Mouse (Mus musculus) testis, adult 2 months (tissue): ENCODE data around the gene Fam227a. TPM values are rescaled to one million over a fixed set of nuclear protein-coding genes. Genes with fewer than 3 reads are reported as not detected.
A peak's percentile ranks its signal among the peaks of the same experiment; 100 is the strongest.

Source experiments
- H3K27ac ChIP-seq: fragments of 200-500 bp; 2 replicates; pipeline ENCODE4 v1.5.1; 2012; ENCODE audit warnings: low read depth, low read length; ENCODE audit not compliant: control insufficient read depth, insufficient read depth
- H3K27me3 ChIP-seq: fragments of 200-500 bp; 2 replicates; pipeline ENCODE4 v1.6.1; 2012; ENCODE audit warnings: mild to moderate bottlenecking, low read length, moderate library complexity; ENCODE audit not compliant: control insufficient read depth, insufficient read depth
- H3K36me3 ChIP-seq: fragments of 200-500 bp; 2 replicates; pipeline ENCODE4 v1.6.1; 2012; ENCODE audit warnings: mild to moderate bottlenecking, low read length; ENCODE audit not compliant: control insufficient read depth, insufficient read depth
- H3K4me1 ChIP-seq: fragments of 200-500 bp; 2 replicates; pipeline ENCODE4 v1.6.1; 2012; ENCODE audit warnings: low read length; ENCODE audit not compliant: control insufficient read depth, insufficient read depth
- H3K4me3 ChIP-seq: fragments of 200-500 bp; 2 replicates; pipeline ENCODE4 v1.5.1; 2012; ENCODE audit warnings: low read depth, mild to moderate bottlenecking, low read length, moderate library complexity, mixed read lengths; ENCODE audit not compliant: control insufficient read depth
- CTCF ChIP-seq: fragments of 200-500 bp; IDR thresholded peaks from 2 replicates; pipeline ENCODE4 v1.5.1; 2012; ENCODE audit warnings: low read depth, mild to moderate bottlenecking, inconsistent platforms, low read length, moderate library complexity; ENCODE audit not compliant: control insufficient read depth, insufficient read depth, insufficient replicate concordance
- POLR2A ChIP-seq: fragments of 200-500 bp; IDR thresholded peaks from 2 replicates; pipeline ENCODE4 v1.6.1; 2012; ENCODE audit warnings: low read depth, mild to moderate bottlenecking, inconsistent platforms, low read length, moderate library complexity; ENCODE audit not compliant: control insufficient read depth
- polyA plus RNA-seq: library from polyadenylated mRNA; depleted of rRNA; stranded (reverse); fragments of >200 nt; gene quantifications from 2 replicates; pipeline ENCODE4 v1.2.3, GENCODE M21; 2012

Fam227a gene
- polyA plus RNA-seq, 1 experiment = 20.0 TPM

- peak; percentile 99 for TF ChIP-seq POLR2A
- 0 out of 2 replicates have a peak, but pooled peaks have one; percentile 10 for TF ChIP-seq CTCF
- peak within 1 kb of the TSS; percentile 96 for H3K4me3 ChIP-seq
- peak within 1 kb of the TSS; percentile 99 for H3K27ac ChIP-seq
- no peaks in the 10 kb centered on the region for H3K27me3 ChIP-seq
- H3K36me3 ChIP-seq = peaks cover 3% of the 10 kb centered on the region
- H3K4me1 ChIP-seq = peaks cover 11% of the 10 kb centered on the region
Measured at GRCm38 (mm10) chr15:79687646-79688267, 29.0 kb upstream of the Fam227a start, which contains the start of gene Josd1. Josd1 (minus strand) TSS chr15:79687919.

GRCm38 (mm10) chr15:79687175-79687574, 28.4 kb upstream of the Fam227a start:
- H3K27ac ChIP-seq = peak overlapping the region; percentile 99
- peaks cover 3% of the 10 kb centered on the region for H3K36me3 ChIP-seq
- H3K4me1 ChIP-seq = peaks cover 11% of the 10 kb centered on the region
- H3K4me3 ChIP-seq = peak overlapping the region; percentile 96
- no peak for TF ChIP-seq POLR2A
- TF ChIP-seq CTCF = no peak
- no peaks in the 10 kb centered on the region for H3K27me3 ChIP-seq

- H3K4me1 ChIP-seq = peaks cover 7% of the 10 kb centered on the region
Measured at GRCm38 (mm10) chr15:79686046-79686869, 27.5 kb upstream of the Fam227a start.

GRCm38 (mm10) chr15:79685141-79685641, 26.4 kb upstream of the Fam227a start:
- Histone ChIP-seq H3K4me3 (peak overlapping the region; percentile 96), H3K27me3 (no peaks in the 10 kb centered on the region), H3K4me1 (peaks cover 6% of the 10 kb centered on the region), H3K36me3 (peaks cover 3% of the 10 kb centered on the region), H3K27ac (no peak overlapping the region)
- TF ChIP-seq POLR2A (no peak), CTCF (no peak)

More at GRCm38 (mm10) chr15:79686046-79686869, 27.5 kb upstream of the Fam227a start:
- Histone ChIP-seq H3K27ac (peak overlapping the region; percentile 7; the same call in 1 of the 2 replicates), H3K4me3 (peak overlapping the region; percentile 96), H3K27me3 (no peaks in the 10 kb centered on the region), H3K36me3 (peaks cover 3% of the 10 kb centered on the region)
- TF ChIP-seq CTCF = no peak
- TF ChIP-seq POLR2A = no peak

- no peak for TF ChIP-seq POLR2A
- no peak for TF ChIP-seq CTCF
- H3K27me3 ChIP-seq = no peaks in the 10 kb centered on the region
- peaks cover 3% of the 10 kb centered on the region for H3K36me3 ChIP-seq
- peak overlapping the region; percentile 96 for H3K4me3 ChIP-seq
- no peak overlapping the region for H3K27ac ChIP-seq
- H3K4me1 ChIP-seq = peaks cover 8% of the 10 kb centered on the region
Measured at GRCm38 (mm10) chr15:79684616-79685015, 25.9 kb upstream of the Fam227a start.

- H3K4me1 ChIP-seq = peaks cover 8% of the 10 kb centered on the region
- peak overlapping the region; percentile 61 for H3K4me3 ChIP-seq
Measured at GRCm38 (mm10) chr15:79683707-79684465, 25.1 kb upstream of the Fam227a start.

GRCm38 (mm10) chr15:79683146-79683545, 24.4 kb upstream of the Fam227a start:
- TF ChIP-seq POLR2A (no peak), CTCF (no peak)
- peak overlapping the region; percentile 13; the same call in 1 of the 2 replicates for H3K4me3 ChIP-seq
- H3K27ac ChIP-seq = no peak overlapping the region
- H3K27me3 ChIP-seq = no peaks in the 10 kb centered on the region
- H3K36me3 ChIP-seq = peaks cover 3% of the 10 kb centered on the region
- peaks cover 8% of the 10 kb centered on the region for H3K4me1 ChIP-seq

More at GRCm38 (mm10) chr15:79683707-79684465, 25.1 kb upstream of the Fam227a start:
- Histone ChIP-seq H3K36me3 (peaks cover 3% of the 10 kb centered on the region), H3K27me3 (no peaks in the 10 kb centered on the region), H3K27ac (no peak overlapping the region)
- TF ChIP-seq CTCF = no peak
